In genomic region chr7:127076188-127076587, GRCm38 (mm10) we compare ENCODE assay signal across 34 mouse cellular contexts. TPM values are rescaled to one million over a fixed set of nuclear protein-coding genes. Genes with fewer than 3 reads are reported as not detected.
DNase-seq lines count a peak whose midpoint lies in the region; ATAC-seq lines count a peak whose summit lies in the region.
"Had no signal": no experiment of that assay in that cellular context is flagged by ENCODE, and none has a peak within 500 bp of the region (broad histone marks: within the 10 kb centered on the region; RNA-seq: fewer than 3 reads in every experiment).

No protein-coding gene starts in this region.

- WGBS in kidney, embryonic 16.5 days, result 84% methylated on average over 5 of the region's 5 CpGs
- 90% methylated on average over 5 of the region's 5 CpGs for WGBS in liver, embryonic 12.5 days (ENCODE audit: insufficient replicate concordance)

- peak; percentile 47 for DNase-seq in 3T3-L1 (ENCODE audit: low read depth, low spot score)
- peak; percentile 35 for DNase-seq in kidney, adult 18-20 months
- peak; percentile 53 to 75 for DNase-seq in kidney, postnatal 36 days
- DNase-seq in cerebellum, adult 9-11 months, result no peak
- DNase-seq in urinary bladder, postnatal 4 days (ENCODE audit: low spot score in 2 of 2), result no peak
- DNase-seq: adrenal gland, postnatal 14 days; cerebellum, adult 11 months; cerebellum, adult 9-10 months; embryo, embryonic 11 days; gastrocnemius, postnatal 25 days; heart, adult 11 months; layer of hippocampus, adult 9-11 months; liver, postnatal 0 days; lung, postnatal 36 days; thymus, postnatal 4 days had no signal

- no peaks in the 10 kb centered on the region for H3K27me3 ChIP-seq in kidney, embryonic 16.5 days (ENCODE audit: insufficient read depth, low read length)
- no peaks in the 10 kb centered on the region; the same call in 1 of the 2 replicates for H3K27me3 ChIP-seq in liver, embryonic 12.5 days (replicated peaks)
- H3K27me3 ChIP-seq: CH12.LX; embryonic facial prominence, embryonic 13.5 days; heart, embryonic 15.5 days; limb, embryonic 13.5 days; neural tube, embryonic 12.5 days had no signal

- no peak overlapping the region for H3K4me3 ChIP-seq in kidney, embryonic 16.5 days (ENCODE audit: low read length)
- no peak overlapping the region for H3K4me3 ChIP-seq in liver, embryonic 12.5 days
- H3K4me3 ChIP-seq: embryonic facial prominence, embryonic 13.5 days; erythroblast, embryonic 14.5 days; heart, embryonic 10.5 days; heart, embryonic 15.5 days; limb, embryonic 13.5 days; myocyte; neural tube, embryonic 12.5 days had no signal

- peak; percentile 82 for ATAC-seq in kidney, embryonic 16.5 days (ENCODE audit: low FRiP score, low TSS enrichment)
- no peak for ATAC-seq in liver, embryonic 12.5 days
- ATAC-seq: hindbrain, embryonic 16.5 days; liver, postnatal 0 days had no signal

- H3K4me2 ChIP-seq in kidney, embryonic 16.5 days (replicated peaks; ENCODE audit: low read depth, low read length), result no peak overlapping the region
- no peak overlapping the region for H3K4me2 ChIP-seq in liver, embryonic 12.5 days
- H3K4me2 ChIP-seq: embryonic facial prominence, embryonic 13.5 days; heart, embryonic 15.5 days; limb, embryonic 13.5 days; liver, embryonic 11.5 days; midbrain, embryonic 11.5 days; neural tube, embryonic 12.5 days had no signal

- 0 out of 2 replicates have a peak, but pooled peaks cover 4% of the 10 kb centered on the region for H3K4me1 ChIP-seq in kidney, embryonic 16.5 days (ENCODE audit: insufficient read depth, low read length)
- H3K4me1 ChIP-seq in liver, embryonic 12.5 days, result no peaks in the 10 kb centered on the region
- H3K4me1 ChIP-seq: embryonic facial prominence, embryonic 13.5 days; neural tube, embryonic 12.5 days had no signal

- H3K27ac ChIP-seq in kidney, embryonic 16.5 days (ENCODE audit: low read length), result no peak overlapping the region; the same call in 1 of the 2 replicates
- H3K27ac ChIP-seq in liver, embryonic 12.5 days, result no peak overlapping the region
- H3K27ac ChIP-seq: embryonic facial prominence, embryonic 13.5 days; heart, embryonic 10.5 days; heart, embryonic 15.5 days; limb, embryonic 13.5 days; neural tube, embryonic 12.5 days had no signal

- H3K36me3 ChIP-seq in kidney, embryonic 16.5 days (ENCODE audit: insufficient read depth, low read length), result no peaks in the 10 kb centered on the region
- no peaks in the 10 kb centered on the region for H3K36me3 ChIP-seq in liver, embryonic 12.5 days
- H3K36me3 ChIP-seq: embryonic facial prominence, embryonic 13.5 days; heart, embryonic 10.5 days; heart, embryonic 15.5 days; limb, embryonic 13.5 days; neural tube, embryonic 12.5 days had no signal

- no peak overlapping the region for H3K9ac ChIP-seq in kidney, embryonic 16.5 days (replicated peaks; ENCODE audit: low read length)
- no peak overlapping the region for H3K9ac ChIP-seq in liver, embryonic 12.5 days
- H3K9ac ChIP-seq: embryonic facial prominence, embryonic 13.5 days; heart, embryonic 15.5 days; limb, embryonic 13.5 days; liver, postnatal 0 days; neural tube, embryonic 12.5 days had no signal

- H3K9me3 ChIP-seq in kidney, embryonic 16.5 days (ENCODE audit: low read length), result no peaks in the 10 kb centered on the region
- H3K9me3 ChIP-seq in liver, embryonic 12.5 days (replicated peaks), result peaks cover 6% of the 10 kb centered on the region; the same call in 1 of the 2 replicates
- H3K9me3 ChIP-seq: embryonic facial prominence, embryonic 13.5 days; heart, embryonic 10.5 days; heart, embryonic 15.5 days; neural tube, embryonic 12.5 days had no signal

RNA-seq across cellular contexts. Expression of gene Zg16, which starts 10.9 kb away (rescaled TPM):
- polyA plus RNA-seq in kidney, embryonic 16.5 days (2015; fragmentation: Nextera tagmentation; extraction: Ambion mirVana), result not detected in 2 replicates
- not detected in 2 replicates for polyA plus RNA-seq in liver, embryonic 12.5 days (2016; fragmentation: Nextera tagmentation; extraction: Ambion mirVana)
- polyA plus RNA-seq: C2C12; embryonic facial prominence, embryonic 13.5 days; erythroblast, embryonic 14.5 days; forebrain, embryonic 11.5 days; heart, embryonic 10.5 days; heart, embryonic 15.5 days; hindbrain, embryonic 11.5 days; hindbrain, embryonic 16.5 days; limb, embryonic 13.5 days; liver, embryonic 11.5 days; lung, embryonic 16.5 days; midbrain, embryonic 11.5 days; midbrain, postnatal 0 days; myocyte; neural tube, embryonic 12.5 days; stomach, embryonic 14.5 days had no signal

RNA-seq across cellular contexts. Expression of gene AI467606, which starts 15.0 kb away (rescaled TPM):
- polyA plus RNA-seq in kidney, embryonic 16.5 days (2015; fragmentation: Nextera tagmentation; extraction: Ambion mirVana), result 5.3 and 5.4 TPM in 2 replicates
- 8.3 and 8.5 TPM in 2 replicates for polyA plus RNA-seq in liver, embryonic 12.5 days (2016; fragmentation: Nextera tagmentation; extraction: Ambion mirVana)

RNA-seq across cellular contexts. Expression of gene Kif22, which starts 33.9 kb away (rescaled TPM):
- 145 and 150 TPM in 2 replicates for polyA plus RNA-seq in kidney, embryonic 16.5 days (2015; fragmentation: Nextera tagmentation; extraction: Ambion mirVana)
- polyA plus RNA-seq in liver, embryonic 12.5 days (2016; fragmentation: Nextera tagmentation; extraction: Ambion mirVana), result 126 and 132 TPM in 2 replicates

RNA-seq across cellular contexts. Expression of gene Qprt, which starts 45.8 kb away (rescaled TPM):
- 24.4 and 26.2 TPM in 2 replicates for polyA plus RNA-seq in kidney, embryonic 16.5 days (2015; fragmentation: Nextera tagmentation; extraction: Ambion mirVana)
- 36.5 and 40.3 TPM in 2 replicates for polyA plus RNA-seq in liver, embryonic 12.5 days (2016; fragmentation: Nextera tagmentation; extraction: Ambion mirVana)
- polyA plus RNA-seq: C2C12 had no signal

RNA-seq across cellular contexts. Expression of gene Maz, which starts 49.4 kb away (rescaled TPM):
- polyA plus RNA-seq in kidney, embryonic 16.5 days (2015; fragmentation: Nextera tagmentation; extraction: Ambion mirVana), result 47.9 and 48.1 TPM in 2 replicates
- polyA plus RNA-seq in liver, embryonic 12.5 days (2016; fragmentation: Nextera tagmentation; extraction: Ambion mirVana), result 104 and 107 TPM in 2 replicates

Comparison
In these comparisons a context has a peak if more than half of its experiments do, and no peak if none do; other contexts are left out.
1. DNase-seq: peak in 3T3-L1 (single experiment), kidney, adult 18-20 months (single experiment) and kidney, postnatal 36 days (2 of 2); none in cerebellum, adult 9-11 months (single experiment) and urinary bladder, postnatal 4 days (0 of 2).